Mouse (Mus musculus): ENCODE results near the gene Gm1110. TPM values are rescaled to one million over a fixed set of nuclear protein-coding genes. Genes with fewer than 3 reads are reported as not detected.
"Not testable (repeated sequence)": the region's sequence is repeated elsewhere in the genome, so short reads cannot be mapped to it uniquely, and the experiment has no call there.

Gene Gm1110
- total RNA-seq (2021) (not detected), polyA plus RNA-seq (2012; rRNA removed) (not detected in 2 replicates)
- long read RNA-seq, result 0 reads

DNA sequence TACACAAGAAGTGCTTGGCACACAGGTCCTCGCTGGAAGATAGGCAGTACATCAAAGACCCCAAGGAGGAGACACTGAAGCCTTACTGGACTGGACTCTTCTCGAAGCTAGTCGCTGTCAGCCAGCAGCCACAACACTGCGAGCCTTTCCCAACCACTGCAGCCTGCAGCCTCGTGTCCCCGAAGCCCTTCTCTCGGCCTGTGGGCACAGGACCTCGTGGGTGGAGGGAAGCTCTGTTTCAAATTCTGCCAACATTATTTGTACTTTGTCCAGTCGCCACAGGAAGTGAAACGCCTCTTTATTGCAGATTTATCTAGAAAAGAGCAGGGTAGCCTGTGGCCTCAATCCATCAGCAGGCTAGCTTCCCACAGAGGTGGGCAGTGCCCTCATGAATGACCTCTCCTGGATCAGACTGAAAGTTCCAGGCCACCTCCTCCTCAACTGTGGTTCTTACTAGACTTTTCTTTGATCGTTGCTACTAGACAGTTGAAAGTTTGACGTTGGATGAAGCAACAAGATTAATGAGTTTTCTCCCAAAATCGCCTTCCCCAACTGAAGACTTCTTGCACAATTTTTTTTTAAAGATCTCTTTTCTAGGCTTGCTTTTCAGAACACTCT, at the start of gene Gm1110:
Gm1110 (minus strand) TSS at position 203 of the 618 bp plus-strand sequence.
- Histone ChIP-seq H3K36me3 (ENCODE audit: control insufficient read depth, insufficient read depth, low read length) (no peaks in the 10 kb centered on the region), H3K4me3 (no peak within 1 kb of the TSS), H3K9ac (ENCODE audit: low read depth, low read length) (no peak within 1 kb of the TSS), H3K27me3 (ENCODE audit: control insufficient read depth, insufficient read depth, low read length) (no peaks in the 10 kb centered on the region; the same call in 1 of the 2 replicates), H3K27ac (no peak within 1 kb of the TSS), H3K4me1 (ENCODE audit: control insufficient read depth, insufficient read depth, low read length) (peaks cover 1% of the 10 kb centered on the region; the same call in 1 of the 2 replicates), H3K79me2 (replicated peaks; ENCODE audit: control insufficient read depth, insufficient read depth, low read length) (no peaks in the 10 kb centered on the region)
- intact Hi-C loops (cut with DNase I), result no loop called here
- TF ChIP-seq POLR2A (IDR thresholded peaks at IDR 0.05; ENCODE audit: insufficient read depth, low read depth, low read length) (no peak), EP300 (IDR thresholded peaks at IDR 0.05; ENCODE audit: insufficient read depth, low read depth, low read length) (no peak), CTCF (IDR thresholded peaks at IDR 0.05) (no peak)
- 79% methylated on average over 13 of the region's 13 CpGs for WGBS
- no peak for DNase-seq

DNA sequence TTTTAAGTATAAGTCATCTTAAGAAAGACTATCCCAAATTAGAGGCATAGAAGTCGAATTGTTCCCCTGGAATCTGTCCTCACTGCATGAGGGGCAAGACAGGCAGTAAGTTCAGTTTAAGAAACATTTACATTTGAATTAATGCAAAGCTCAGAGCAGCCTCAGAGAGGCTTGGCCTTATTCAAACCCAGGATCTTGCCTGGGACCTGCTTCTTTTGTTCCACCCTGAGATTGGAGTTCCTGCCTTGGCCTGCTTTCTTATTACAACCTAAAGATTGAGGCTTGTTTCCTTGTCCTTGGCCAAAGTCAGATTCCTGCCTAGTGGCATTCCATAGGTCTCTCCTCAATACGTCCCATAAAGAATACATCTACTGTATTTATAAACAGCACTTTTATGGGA, 24.9 kb upstream of the Gm1110 start:
- H3K79me2 ChIP-seq (replicated peaks; ENCODE audit: control insufficient read depth, insufficient read depth, low read length), result no peaks in the 10 kb centered on the region
- intact Hi-C loops (cut with DNase I), result no loop called here
- no peaks in the 10 kb centered on the region for H3K36me3 ChIP-seq (ENCODE audit: control insufficient read depth, insufficient read depth, low read length)
- no peaks in the 10 kb centered on the region for H3K4me1 ChIP-seq (ENCODE audit: control insufficient read depth, insufficient read depth, low read length)
- no peaks in the 10 kb centered on the region for H3K27me3 ChIP-seq (ENCODE audit: control insufficient read depth, insufficient read depth, low read length)
- 65% methylated on average over 2 of the region's 2 CpGs for WGBS
- no peak for DNase-seq
- H3K9ac ChIP-seq (ENCODE audit: low read depth, low read length), result no peak overlapping the region
- TF ChIP-seq EP300 (IDR thresholded peaks at IDR 0.05; ENCODE audit: insufficient read depth, low read depth, low read length) (no peak), CTCF (IDR thresholded peaks at IDR 0.05) (no peak), POLR2A (IDR thresholded peaks at IDR 0.05; ENCODE audit: insufficient read depth, low read depth, low read length) (no peak)
- H3K27ac ChIP-seq, result no peak overlapping the region
- H3K4me3 ChIP-seq, result no peak overlapping the region

DNA sequence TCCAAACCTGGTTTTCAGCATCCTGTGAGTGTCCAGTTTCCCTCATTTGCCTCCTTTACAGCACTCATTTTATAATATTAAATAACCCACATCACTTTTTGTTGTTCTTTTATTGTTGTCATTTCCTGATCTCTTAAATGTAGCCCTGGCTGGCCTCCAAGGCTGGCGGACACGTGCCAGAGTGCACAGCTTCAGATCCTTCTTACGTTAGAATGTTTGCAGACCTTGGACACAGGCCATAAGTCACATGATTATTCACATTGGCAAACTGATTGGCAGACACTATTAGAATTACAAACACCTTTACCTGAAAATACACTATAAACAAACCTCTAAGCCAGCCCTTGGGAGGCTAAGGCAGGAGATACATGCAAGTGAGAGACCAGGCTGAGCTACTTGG, 1.2 kb upstream of the Gm1110 start:
- peaks cover 1% of the 10 kb centered on the region; the same call in 1 of the 2 replicates for H3K4me1 ChIP-seq (ENCODE audit: control insufficient read depth, insufficient read depth, low read length)
- intact Hi-C loops (cut with DNase I), result no loop called here
- WGBS, result 11% methylated on average over 3 of the region's 3 CpGs
- no peaks in the 10 kb centered on the region; the same call in 1 of the 2 replicates for H3K27me3 ChIP-seq (ENCODE audit: control insufficient read depth, insufficient read depth, low read length)
- H3K4me3 ChIP-seq, result no peak overlapping the region
- TF ChIP-seq CTCF (IDR thresholded peaks at IDR 0.05), result no peak
- TF ChIP-seq POLR2A (IDR thresholded peaks at IDR 0.05; ENCODE audit: insufficient read depth, low read depth, low read length), result no peak
- TF ChIP-seq EP300 (IDR thresholded peaks at IDR 0.05; ENCODE audit: insufficient read depth, low read depth, low read length), result no peak
- H3K9ac ChIP-seq (ENCODE audit: low read depth, low read length), result no peak overlapping the region
- no peak overlapping the region for H3K27ac ChIP-seq
- H3K79me2 ChIP-seq (replicated peaks; ENCODE audit: control insufficient read depth, insufficient read depth, low read length), result no peaks in the 10 kb centered on the region
- no peaks in the 10 kb centered on the region for H3K36me3 ChIP-seq (ENCODE audit: control insufficient read depth, insufficient read depth, low read length)
- DNase-seq, result peak in 1 of 2 experiments; percentile 13

DNA sequence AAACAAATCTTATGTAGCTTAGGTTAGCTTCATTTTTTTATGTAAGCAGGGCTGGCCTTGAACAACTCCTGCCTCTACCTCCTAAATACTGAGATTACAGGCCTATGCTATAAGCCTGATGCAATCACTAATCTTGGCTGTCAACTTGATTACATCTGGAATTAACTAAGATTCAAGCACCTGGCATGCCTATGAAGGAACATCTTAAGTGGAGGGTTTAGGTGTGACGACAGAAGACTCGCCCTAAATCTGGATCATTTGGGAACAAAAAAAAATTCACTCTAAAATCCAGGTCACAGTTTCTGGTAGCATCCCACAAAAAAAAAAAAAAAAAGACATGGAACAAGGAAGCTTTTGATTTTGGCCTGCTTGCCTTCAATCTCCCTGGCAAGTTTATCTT, 3.1 kb downstream of the Gm1110 start:
- DNase-seq, result no peak
- intact Hi-C loops (cut with DNase I), result no loop called here
- Histone ChIP-seq H3K4me3 (no peak overlapping the region), H3K79me2 (replicated peaks; ENCODE audit: control insufficient read depth, insufficient read depth, low read length) (no peaks in the 10 kb centered on the region), H3K36me3 (ENCODE audit: control insufficient read depth, insufficient read depth, low read length) (no peaks in the 10 kb centered on the region), H3K27ac (no peak overlapping the region), H3K9ac (ENCODE audit: low read depth, low read length) (no peak overlapping the region), H3K4me1 (ENCODE audit: control insufficient read depth, insufficient read depth, low read length) (peaks cover 1% of the 10 kb centered on the region; the same call in 1 of the 2 replicates), H3K27me3 (ENCODE audit: control insufficient read depth, insufficient read depth, low read length) (no peaks in the 10 kb centered on the region; the same call in 1 of the 2 replicates)
- WGBS, result 64% methylated on average over 2 of the region's 2 CpGs
- TF ChIP-seq CTCF (IDR thresholded peaks at IDR 0.05) (no peak), POLR2A (IDR thresholded peaks at IDR 0.05; ENCODE audit: insufficient read depth, low read depth, low read length) (no peak), EP300 (IDR thresholded peaks at IDR 0.05; ENCODE audit: insufficient read depth, low read depth, low read length) (no peak)

DNA sequence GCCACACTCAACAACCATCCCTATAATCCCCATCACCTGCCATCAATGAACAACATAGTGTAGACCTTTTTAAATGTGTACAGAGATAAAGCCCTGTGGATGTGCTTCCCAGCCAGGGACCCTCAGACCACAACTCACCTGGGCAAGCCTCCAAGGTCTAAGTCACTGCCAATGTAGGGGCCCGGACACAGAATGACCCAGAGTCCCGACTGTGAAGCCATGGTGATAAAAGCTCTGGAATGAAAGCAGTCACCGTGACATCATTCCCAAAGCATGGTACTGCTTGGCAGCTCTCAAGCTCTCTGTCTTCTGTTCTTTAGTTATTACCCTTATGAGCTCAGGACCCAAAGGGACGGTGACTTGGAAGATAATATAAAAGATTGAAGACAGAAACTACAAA, 9.8 kb downstream of the Gm1110 start:
- TF ChIP-seq CTCF (IDR thresholded peaks at IDR 0.05), result no peak
- TF ChIP-seq POLR2A (IDR thresholded peaks at IDR 0.05; ENCODE audit: insufficient read depth, low read depth, low read length), result no peak
- TF ChIP-seq EP300 (IDR thresholded peaks at IDR 0.05; ENCODE audit: insufficient read depth, low read depth, low read length), result no peak
- H3K36me3 ChIP-seq (ENCODE audit: control insufficient read depth, insufficient read depth, low read length), result no peaks in the 10 kb centered on the region
- no peak overlapping the region for H3K9ac ChIP-seq (ENCODE audit: low read depth, low read length)
- H3K4me3 ChIP-seq, result no peak overlapping the region
- intact Hi-C loops (cut with DNase I), result no loop called here
- no peak overlapping the region for H3K27ac ChIP-seq
- no peak for DNase-seq
- no peaks in the 10 kb centered on the region for H3K79me2 ChIP-seq (replicated peaks; ENCODE audit: control insufficient read depth, insufficient read depth, low read length)
- H3K4me1 ChIP-seq (ENCODE audit: control insufficient read depth, insufficient read depth, low read length), result no peaks in the 10 kb centered on the region
- WGBS, result 36% methylated on average over 4 of the region's 4 CpGs
- no peaks in the 10 kb centered on the region for H3K27me3 ChIP-seq (ENCODE audit: control insufficient read depth, insufficient read depth, low read length)

DNA sequence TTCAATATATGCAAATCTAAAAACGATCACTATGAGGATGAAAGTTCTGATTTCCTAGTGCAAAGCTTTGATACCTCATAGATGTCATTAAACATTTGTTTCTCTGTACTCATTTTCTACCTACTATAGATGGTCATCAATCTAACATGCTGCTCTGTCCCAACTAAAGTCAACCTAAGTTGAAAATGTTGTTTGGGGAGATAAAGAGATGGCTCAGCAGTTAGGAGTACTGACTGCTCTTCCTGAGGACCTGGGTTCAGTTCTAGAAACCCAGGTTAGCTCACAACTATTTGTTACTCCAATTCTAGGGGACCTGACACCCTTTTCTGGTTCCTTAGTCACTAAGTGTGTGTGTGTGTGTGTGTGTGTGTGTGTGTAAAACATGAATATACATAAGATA, 11.7 kb downstream of the Gm1110 start:
- Histone ChIP-seq H3K4me1 (ENCODE audit: control insufficient read depth, insufficient read depth, low read length) (no peaks in the 10 kb centered on the region), H3K79me2 (replicated peaks; ENCODE audit: control insufficient read depth, insufficient read depth, low read length) (no peaks in the 10 kb centered on the region), H3K36me3 (ENCODE audit: control insufficient read depth, insufficient read depth, low read length) (no peaks in the 10 kb centered on the region), H3K27ac (no peak overlapping the region), H3K9ac (ENCODE audit: low read depth, low read length) (no peak overlapping the region), H3K4me3 (no peak overlapping the region), H3K27me3 (ENCODE audit: control insufficient read depth, insufficient read depth, low read length) (no peaks in the 10 kb centered on the region)
- no peak for DNase-seq
- intact Hi-C loops (cut with DNase I), result no loop called here
- 60% methylated on average over 1 of the region's 1 CpGs for whole genome bisulfite sequencing
- TF ChIP-seq EP300 (IDR thresholded peaks at IDR 0.05; ENCODE audit: insufficient read depth, low read depth, low read length) (no peak), CTCF (IDR thresholded peaks at IDR 0.05) (no peak), POLR2A (IDR thresholded peaks at IDR 0.05; ENCODE audit: insufficient read depth, low read depth, low read length) (no peak)

DNA sequence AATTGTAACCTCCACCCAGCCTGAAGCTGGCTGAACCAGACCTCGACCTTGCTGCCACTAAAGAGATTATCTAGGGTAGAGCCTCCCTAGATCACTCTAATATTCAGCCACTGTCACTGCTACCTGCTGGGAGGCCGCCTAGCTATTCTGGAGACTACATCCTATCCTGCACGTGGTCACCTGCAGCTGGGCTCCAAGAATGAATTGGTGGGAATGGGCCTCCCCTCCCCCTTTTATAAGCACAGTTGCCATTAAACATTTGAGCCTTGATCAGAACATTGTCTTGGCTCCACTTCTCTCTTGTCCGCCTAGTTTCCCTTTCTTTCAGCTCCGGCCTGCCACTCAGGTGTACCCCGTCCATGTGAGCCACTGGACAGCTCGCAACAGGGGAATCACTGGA, 53.1 kb downstream of the Gm1110 start:
- H3K27ac ChIP-seq; H3K9ac ChIP-seq (ENCODE audit: low read depth, low read length); H3K4me3 ChIP-seq; intact Hi-C loops (cut with DNase I); H3K79me2 ChIP-seq (replicated peaks; ENCODE audit: control insufficient read depth, insufficient read depth, low read length); H3K36me3 ChIP-seq (ENCODE audit: control insufficient read depth, insufficient read depth, low read length); H3K27me3 ChIP-seq (ENCODE audit: control insufficient read depth, insufficient read depth, low read length); DNase-seq; H3K4me1 ChIP-seq (ENCODE audit: control insufficient read depth, insufficient read depth, low read length): not testable (repeated sequence)
- 77% methylated on average over 7 of the region's 7 CpGs for WGBS

Measured in heart, adult 2 months (tissue).